Mouse (Mus musculus): ENCODE measurements around the gene Jarid2. TPM values are rescaled to one million over a fixed set of nuclear protein-coding genes. Genes with fewer than 3 reads are reported as not detected.
A peak's percentile ranks its signal among the peaks of the same experiment; 100 is the strongest.

Jarid2 gene
- polyA plus RNA-seq, 1 experiment, result 3.9 TPM

- Histone ChIP-seq H3K36me3 (ENCODE audit: control insufficient read depth, insufficient read depth) (no peaks in the 10 kb centered on the region), H3K4me3 (no peak overlapping the region), H3K27me3 (ENCODE audit: control insufficient read depth, insufficient read depth, insufficient read length) (no peaks in the 10 kb centered on the region), H3K4me2 (ENCODE audit: low read depth) (no peak overlapping the region), H3K79me2 (ENCODE audit: control insufficient read depth, insufficient read depth) (no peaks in the 10 kb centered on the region), H3ac (ENCODE audit: control insufficient read depth, insufficient read length) (no peak overlapping the region)
- no peak for TF ChIP-seq TCF12 (IDR thresholded peaks at IDR 0.05; ENCODE audit: insufficient read depth, poor library complexity, severe bottlenecking)
- TF ChIP-seq TCF3 (IDR thresholded peaks at IDR 0.05; ENCODE audit: insufficient read length, low read depth), result no peak
- TF ChIP-seq MYOD1 (IDR thresholded peaks at IDR 0.05; ENCODE audit: control insufficient read depth in 1 of 3, insufficient read length in 2 of 3, low read depth in 2 of 3), result no peak
- no peak for TF ChIP-seq REST (IDR thresholded peaks at IDR 0.05; ENCODE audit: insufficient read depth, insufficient read length)
- no peak for TF ChIP-seq USF1 (IDR thresholded peaks at IDR 0.05; ENCODE audit: low read depth)
- no peak for TF ChIP-seq CEBPB (IDR thresholded peaks at IDR 0.05; ENCODE audit: insufficient read depth, poor library complexity, severe bottlenecking)
- TF ChIP-seq POLR2AphosphoS2 (IDR thresholded peaks at IDR 0.05; ENCODE audit: insufficient read length, low read depth), result no peak
- TF ChIP-seq POLR2A (IDR thresholded peaks at IDR 0.05; ENCODE audit: insufficient read length, low read depth), result no peak
- no peak for TF ChIP-seq SRF (IDR thresholded peaks at IDR 0.05; ENCODE audit: control insufficient read depth, insufficient read length, low read depth)
- TF ChIP-seq MYOG (IDR thresholded peaks at IDR 0.05; ENCODE audit: control insufficient read depth in 1 of 3, insufficient read depth in 1 of 3, insufficient read length in 2 of 3, low read depth in 2 of 3), result no peak
- TF ChIP-seq MAX (IDR thresholded peaks at IDR 0.05; ENCODE audit: low read depth), result no peak
- TF ChIP-seq E2F4 (IDR thresholded peaks at IDR 0.05; ENCODE audit: insufficient read depth), result no peak
Measured at GRCm38 (mm10) chr13:44886221-44886620, 156.9 kb downstream of the Jarid2 start.

GRCm38 (mm10) chr13:44890612-44891011 lies 161.3 kb downstream of the Jarid2 start:
- H3K27me3 ChIP-seq (ENCODE audit: control insufficient read depth, insufficient read depth, insufficient read length), result no peaks in the 10 kb centered on the region
- no peak overlapping the region for H3K4me2 ChIP-seq (ENCODE audit: low read depth)
- TF ChIP-seq MYOG (IDR thresholded peaks at IDR 0.05; ENCODE audit: control insufficient read depth in 1 of 3, insufficient read depth in 1 of 3, insufficient read length in 2 of 3, low read depth in 2 of 3), result no peak
- no peak for TF ChIP-seq TCF12 (IDR thresholded peaks at IDR 0.05; ENCODE audit: insufficient read depth, poor library complexity, severe bottlenecking)
- no peak overlapping the region for H3K4me3 ChIP-seq
- H3K36me3 ChIP-seq (ENCODE audit: control insufficient read depth, insufficient read depth), result no peaks in the 10 kb centered on the region
- no peaks in the 10 kb centered on the region for H3K79me2 ChIP-seq (ENCODE audit: control insufficient read depth, insufficient read depth)
- no peak overlapping the region for H3ac ChIP-seq (ENCODE audit: control insufficient read depth, insufficient read length)

GRCm38 (mm10) chr13:44891813-44892730 lies 162.8 kb downstream of the Jarid2 start:
- H3K36me3 ChIP-seq (ENCODE audit: control insufficient read depth, insufficient read depth), result peaks cover 3% of the 10 kb centered on the region

GRCm38 (mm10) chr13:44896211-44896610 lies 166.9 kb downstream of the Jarid2 start:
- no peak overlapping the region for H3K4me2 ChIP-seq (ENCODE audit: low read depth)
- TF ChIP-seq MYOG (IDR thresholded peaks at IDR 0.05; ENCODE audit: control insufficient read depth in 1 of 3, insufficient read depth in 1 of 3, insufficient read length in 2 of 3, low read depth in 2 of 3) (no peak), TCF3 (IDR thresholded peaks at IDR 0.05; ENCODE audit: insufficient read length, low read depth) (no peak)
- H3K4me3 ChIP-seq, result no peak overlapping the region
- peaks cover 6% of the 10 kb centered on the region for H3K36me3 ChIP-seq (ENCODE audit: control insufficient read depth, insufficient read depth)
- no peaks in the 10 kb centered on the region for H3K27me3 ChIP-seq (ENCODE audit: control insufficient read depth, insufficient read depth, insufficient read length)
- H3K79me2 ChIP-seq (ENCODE audit: control insufficient read depth, insufficient read depth), result no peaks in the 10 kb centered on the region
- H3ac ChIP-seq (ENCODE audit: control insufficient read depth, insufficient read length), result no peak overlapping the region

More at GRCm38 (mm10) chr13:44891813-44892730, 162.8 kb downstream of the Jarid2 start:
- TF ChIP-seq TCF12 (IDR thresholded peaks at IDR 0.05; ENCODE audit: insufficient read depth, poor library complexity, severe bottlenecking), result no peak
- TF ChIP-seq REST (IDR thresholded peaks at IDR 0.05; ENCODE audit: insufficient read depth, insufficient read length), result no peak
- TF ChIP-seq MYOD1 (IDR thresholded peaks at IDR 0.05; ENCODE audit: control insufficient read depth in 1 of 3, insufficient read length in 2 of 3, low read depth in 2 of 3), result no peak
- no peak for TF ChIP-seq TCF3 (IDR thresholded peaks at IDR 0.05; ENCODE audit: insufficient read length, low read depth)
- TF ChIP-seq MAX (IDR thresholded peaks at IDR 0.05; ENCODE audit: low read depth), result no peak
- no peak for TF ChIP-seq USF1 (IDR thresholded peaks at IDR 0.05; ENCODE audit: low read depth)
- no peak for TF ChIP-seq CEBPB (IDR thresholded peaks at IDR 0.05; ENCODE audit: insufficient read depth, poor library complexity, severe bottlenecking)
- no peak for TF ChIP-seq POLR2AphosphoS2 (IDR thresholded peaks at IDR 0.05; ENCODE audit: insufficient read length, low read depth)
- TF ChIP-seq SRF (IDR thresholded peaks at IDR 0.05; ENCODE audit: control insufficient read depth, insufficient read length, low read depth), result no peak
- TF ChIP-seq E2F4 (IDR thresholded peaks at IDR 0.05; ENCODE audit: insufficient read depth), result no peak
- no peak for TF ChIP-seq MYOG (IDR thresholded peaks at IDR 0.05; ENCODE audit: control insufficient read depth in 1 of 3, insufficient read depth in 1 of 3, insufficient read length in 2 of 3, low read depth in 2 of 3)
- no peak for TF ChIP-seq POLR2A (IDR thresholded peaks at IDR 0.05; ENCODE audit: insufficient read length, low read depth)
- H3K27me3 ChIP-seq (ENCODE audit: control insufficient read depth, insufficient read depth, insufficient read length), result no peaks in the 10 kb centered on the region
- no peak overlapping the region for H3K4me3 ChIP-seq
- H3K4me2 ChIP-seq (ENCODE audit: low read depth), result no peak overlapping the region
- H3K79me2 ChIP-seq (ENCODE audit: control insufficient read depth, insufficient read depth), result no peaks in the 10 kb centered on the region
- no peak overlapping the region for H3ac ChIP-seq (ENCODE audit: control insufficient read depth, insufficient read length)

- no peak overlapping the region for H3K4me3 ChIP-seq
- H3K4me2 ChIP-seq (ENCODE audit: low read depth), result peak overlapping the region; percentile 22
- no peak overlapping the region for H3ac ChIP-seq (ENCODE audit: control insufficient read depth, insufficient read length)
- H3K79me2 ChIP-seq (ENCODE audit: control insufficient read depth, insufficient read depth), result no peaks in the 10 kb centered on the region
- H3K36me3 ChIP-seq (ENCODE audit: control insufficient read depth, insufficient read depth), result peaks cover 1% of the 10 kb centered on the region
- TF ChIP-seq REST (IDR thresholded peaks at IDR 0.05; ENCODE audit: insufficient read depth, insufficient read length), result no peak
- TF ChIP-seq MAX (IDR thresholded peaks at IDR 0.05; ENCODE audit: low read depth), result no peak
- TF ChIP-seq SRF (IDR thresholded peaks at IDR 0.05; ENCODE audit: control insufficient read depth, insufficient read length, low read depth), result no peak
- peak; percentile 13 for TF ChIP-seq TCF3 (IDR thresholded peaks at IDR 0.05; ENCODE audit: insufficient read length, low read depth)
- peak in 2 of 3 experiments; percentile 66 to 86 for TF ChIP-seq MYOD1 (IDR thresholded peaks at IDR 0.05; ENCODE audit: control insufficient read depth in 1 of 3, insufficient read length in 2 of 3, low read depth in 2 of 3)
- no peak for TF ChIP-seq POLR2AphosphoS2 (IDR thresholded peaks at IDR 0.05; ENCODE audit: insufficient read length, low read depth)
- TF ChIP-seq USF1 (IDR thresholded peaks at IDR 0.05; ENCODE audit: low read depth), result no peak
- TF ChIP-seq E2F4 (IDR thresholded peaks at IDR 0.05; ENCODE audit: insufficient read depth), result no peak
- TF ChIP-seq POLR2A (IDR thresholded peaks at IDR 0.05; ENCODE audit: insufficient read length, low read depth), result no peak
- peak; percentile 79 for TF ChIP-seq TCF12 (IDR thresholded peaks at IDR 0.05; ENCODE audit: insufficient read depth, poor library complexity, severe bottlenecking)
- TF ChIP-seq CEBPB (IDR thresholded peaks at IDR 0.05; ENCODE audit: insufficient read depth, poor library complexity, severe bottlenecking), result 0 out of 2 replicates have a peak, but pooled peaks have one; percentile 14
- peak; percentile 69 to 94 (median 72) for TF ChIP-seq MYOG (IDR thresholded peaks at IDR 0.05; ENCODE audit: control insufficient read depth in 1 of 3, insufficient read depth in 1 of 3, insufficient read length in 2 of 3, low read depth in 2 of 3)
- H3K27me3 ChIP-seq (ENCODE audit: control insufficient read depth, insufficient read depth, insufficient read length), result no peaks in the 10 kb centered on the region
Measured at GRCm38 (mm10) chr13:44902299-44902698, 173.0 kb downstream of the Jarid2 start.
